Mouse (Mus musculus) small intestine, adult 2 months (tissue): ENCODE measurements around the gene Med13l. TPM values are rescaled to one million over a fixed set of nuclear protein-coding genes. Genes with fewer than 3 reads are reported as not detected.

ENCODE experiments used
- H3K27ac ChIP-seq: fragments of 200-500 bp; 2 replicates; pipeline ENCODE4 v1.5.1; 2012; ENCODE audit warnings: low read depth, low read length, control low read depth, inconsistent platforms; ENCODE audit not compliant: insufficient read depth
- H3K27me3 ChIP-seq: fragments of 200-500 bp; 2 replicates; pipeline ENCODE4 v1.6.1; 2012; ENCODE audit warnings: mild to moderate bottlenecking, moderate library complexity, low read length, inconsistent platforms; ENCODE audit not compliant: control insufficient read depth, insufficient read depth
- H3K36me3 ChIP-seq: fragments of 200-500 bp; 2 replicates; pipeline ENCODE4 v1.6.1; 2012; ENCODE audit warnings: mild to moderate bottlenecking, low read length, control low read depth, inconsistent platforms; ENCODE audit not compliant: control insufficient read depth, insufficient read depth
- H3K4me1 ChIP-seq: fragments of 200-500 bp; 2 replicates; pipeline ENCODE4 v1.6.1; 2012; ENCODE audit warnings: low read length, inconsistent platforms, mixed read lengths; ENCODE audit not compliant: control insufficient read depth, insufficient read depth, insufficient read length
- H3K4me3 ChIP-seq: fragments of 200-500 bp; 2 replicates; pipeline ENCODE4 v1.5.1; 2012; ENCODE audit warnings: low read depth, mild to moderate bottlenecking, control low read depth, inconsistent platforms, low read length, moderate library complexity
- CTCF ChIP-seq: fragments of 200-500 bp; IDR thresholded peaks from 2 replicates; pipeline ENCODE4 v1.5.1; 2012; ENCODE audit warnings: low read depth, mild to moderate bottlenecking, control low read depth, inconsistent platforms, low read length, moderate library complexity, mixed read lengths; ENCODE audit not compliant: insufficient replicate concordance, insufficient read length; ENCODE audit errors: extremely low read depth
- POLR2A ChIP-seq: fragments of 200-500 bp; IDR thresholded peaks from 2 replicates; pipeline ENCODE4 v1.6.1; 2012; ENCODE audit warnings: low read depth, mild to moderate bottlenecking, control low read depth, inconsistent platforms, low read length, moderate library complexity
- WGBS: fragments of 180-500 bp; shearing (Covaris S2); methylation state at CpG from one replicate; pipeline ENCODE4 v1.1.7; 2018; 5-methylcytosine and 5-hydroxymethylcytosine counted together
- polyA plus RNA-seq: library from polyadenylated mRNA; depleted of rRNA; stranded (reverse); fragments of >200 nt; gene quantifications from 2 replicates; pipeline ENCODE4 v1.2.3, GENCODE M21; 2012

Gene Med13l
- polyA plus RNA-seq, 1 experiment, result 13.6 TPM

DNA sequence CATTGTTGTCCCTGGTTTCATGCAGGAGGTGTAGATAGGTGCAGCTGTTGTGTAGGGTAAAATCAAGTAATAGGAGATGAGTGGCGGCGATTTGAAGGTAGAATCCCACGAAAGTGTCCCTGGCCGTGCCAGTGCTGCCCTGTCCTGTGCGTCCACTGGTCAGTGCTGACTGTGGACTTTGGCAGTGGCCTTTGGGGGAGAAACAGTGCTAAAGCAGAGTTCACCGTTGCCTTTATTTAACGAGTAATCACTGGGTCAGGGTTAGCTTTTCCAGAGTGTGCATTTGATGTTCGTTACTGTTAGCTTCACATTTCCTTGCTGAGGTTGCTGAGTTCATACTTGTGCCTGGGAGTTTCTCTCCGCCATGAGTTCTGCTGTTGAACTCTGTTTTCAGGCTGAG lies 133.5 kb downstream of the Med13l start:
- Histone ChIP-seq H3K36me3 (no peaks in the 10 kb centered on the region), H3K27me3 (no peaks in the 10 kb centered on the region), H3K27ac (peak overlapping the region; percentile 50), H3K4me3 (no peak overlapping the region), H3K4me1 (peaks cover 39% of the 10 kb centered on the region)
- TF ChIP-seq POLR2A (no peak), CTCF (no peak)
- 87% methylated on average over 9 of the region's 9 CpGs for WGBS

DNA sequence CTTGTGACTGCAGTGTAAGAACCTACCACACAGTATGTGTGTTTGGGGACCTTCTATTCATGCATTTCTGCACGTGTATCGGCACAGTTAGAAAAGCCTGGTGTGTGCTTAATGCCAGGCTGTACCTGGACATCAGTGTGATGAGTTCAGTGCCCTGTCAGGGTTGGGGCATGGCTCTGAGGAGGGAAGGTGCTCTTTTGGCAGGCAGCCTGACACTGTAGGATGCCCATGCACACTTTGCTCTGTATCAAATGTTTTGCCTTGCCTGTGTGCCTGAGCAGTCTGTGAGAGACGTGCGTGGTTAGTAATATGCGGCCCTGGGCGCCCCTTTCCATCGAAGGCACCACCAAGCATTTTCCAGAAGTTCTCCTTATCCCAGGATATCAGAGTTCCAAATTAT lies 136.6 kb downstream of the Med13l start:
- H3K36me3 ChIP-seq, result no peaks in the 10 kb centered on the region
- no peak overlapping the region for H3K27ac ChIP-seq
- no peaks in the 10 kb centered on the region for H3K27me3 ChIP-seq
- H3K4me3 ChIP-seq, result no peak overlapping the region
- peaks cover 17% of the 10 kb centered on the region for H3K4me1 ChIP-seq
- TF ChIP-seq POLR2A (no peak), CTCF (no peak)
- WGBS, result 88% methylated on average over 7 of the region's 7 CpGs

DNA sequence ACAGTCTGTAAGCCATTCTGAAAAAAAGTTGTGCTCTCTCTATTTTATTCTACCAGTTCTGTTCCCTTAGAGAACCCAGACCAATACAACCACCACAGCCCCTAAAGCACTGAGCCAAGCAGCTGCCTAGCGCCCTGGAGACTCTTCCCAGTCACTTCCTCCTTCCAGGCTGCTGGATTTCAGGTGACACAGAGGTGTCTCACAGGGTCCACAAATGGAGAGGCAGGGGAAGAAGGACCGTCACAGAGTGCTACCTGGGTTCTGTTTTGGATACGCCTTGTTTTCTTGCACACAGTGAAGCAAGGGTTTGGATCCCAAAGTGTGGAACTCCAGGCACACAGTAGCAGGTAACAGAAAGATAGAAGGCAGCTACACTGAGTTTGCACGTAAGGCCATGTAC lies 140.5 kb downstream of the Med13l start:
- WGBS, result 87% methylated on average over 4 of the region's 4 CpGs
- H3K36me3 ChIP-seq, result no peaks in the 10 kb centered on the region
- H3K27ac ChIP-seq, result no peak overlapping the region
- no peak for TF ChIP-seq POLR2A
- TF ChIP-seq CTCF, result no peak
- H3K4me3 ChIP-seq, result no peak overlapping the region
- H3K27me3 ChIP-seq, result no peaks in the 10 kb centered on the region
- peaks cover 8% of the 10 kb centered on the region; the same call in 1 of the 2 replicates for H3K4me1 ChIP-seq

DNA sequence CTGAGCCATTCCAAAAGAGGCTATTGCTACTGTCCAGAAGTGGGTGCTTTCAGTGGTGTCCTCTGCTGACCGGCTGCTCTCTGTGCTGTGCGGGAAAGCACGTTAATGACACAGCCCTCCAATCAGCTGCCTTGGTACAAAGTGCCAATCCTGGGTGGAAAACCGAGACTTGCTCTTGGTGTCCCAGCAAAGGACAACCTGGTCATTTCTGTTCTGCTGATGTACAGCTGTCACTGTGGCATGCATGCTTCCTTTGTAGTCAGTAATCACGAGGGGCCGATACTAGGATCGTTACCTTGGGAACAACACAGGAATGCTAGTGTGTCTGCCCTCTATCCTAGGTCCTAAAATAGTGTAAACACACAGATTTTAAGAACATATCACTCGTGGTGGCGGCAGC lies 142.2 kb downstream of the Med13l start:
- Histone ChIP-seq H3K4me1 (peaks cover 8% of the 10 kb centered on the region; the same call in 1 of the 2 replicates), H3K4me3 (no peak overlapping the region), H3K27me3 (no peaks in the 10 kb centered on the region), H3K27ac (no peak overlapping the region), H3K36me3 (no peaks in the 10 kb centered on the region)
- whole genome bisulfite sequencing, result 69% methylated on average over 9 of the region's 9 CpGs
- TF ChIP-seq POLR2A (no peak), CTCF (no peak)

DNA sequence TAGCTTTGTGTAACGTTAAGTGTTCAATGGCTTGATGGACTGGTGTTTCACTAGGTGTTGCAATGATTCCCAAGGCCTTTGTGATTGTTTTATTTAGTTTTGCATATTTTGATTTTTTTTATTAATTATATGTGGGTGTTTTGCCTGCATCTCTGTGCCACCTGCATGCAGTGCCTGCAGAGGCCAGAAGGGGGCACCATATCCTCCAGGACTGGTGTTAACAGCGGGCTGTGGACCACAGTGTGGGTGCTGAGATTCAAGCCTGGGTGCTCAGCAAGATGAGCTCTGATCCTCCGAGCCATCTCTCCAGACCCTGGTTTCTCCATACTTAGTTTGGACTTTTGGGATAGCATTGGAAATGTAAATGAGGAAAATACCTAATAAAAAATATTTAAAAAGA lies 143.7 kb downstream of the Med13l start:
- Histone ChIP-seq H3K27me3 (no peaks in the 10 kb centered on the region), H3K4me3 (no peak overlapping the region), H3K36me3 (no peaks in the 10 kb centered on the region), H3K27ac (no peak overlapping the region), H3K4me1 (peaks cover 15% of the 10 kb centered on the region; the same call in 1 of the 2 replicates)
- WGBS, result 90% methylated on average over 3 of the region's 3 CpGs
- TF ChIP-seq POLR2A (no peak), CTCF (peak; percentile 75; the same call in 1 of the 2 replicates)

DNA sequence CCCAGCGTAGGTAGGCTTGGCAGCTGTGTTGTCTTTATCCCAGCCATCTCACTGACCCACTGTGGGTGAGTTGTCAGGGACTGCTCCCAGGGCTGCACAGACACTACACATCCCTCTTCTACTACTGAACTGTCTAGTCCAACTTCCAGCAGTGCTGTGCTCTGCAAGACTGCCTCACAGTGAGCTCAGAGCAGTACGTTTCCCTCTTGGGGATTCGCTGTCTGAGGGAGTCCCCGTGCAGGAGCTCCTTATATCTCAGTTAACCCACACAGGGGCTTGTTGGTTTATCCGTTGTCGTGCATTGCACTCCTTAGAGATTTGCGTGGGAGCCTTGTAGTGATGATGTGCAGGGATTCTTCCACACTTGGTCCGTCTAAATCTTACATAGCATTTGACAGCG lies 144.5 kb downstream of the Med13l start:
- Histone ChIP-seq H3K36me3 (no peaks in the 10 kb centered on the region), H3K4me3 (no peak overlapping the region), H3K4me1 (peaks cover 19% of the 10 kb centered on the region), H3K27me3 (no peaks in the 10 kb centered on the region), H3K27ac (no peak overlapping the region)
- TF ChIP-seq CTCF (no peak), POLR2A (no peak)
- 83% methylated on average over 9 of the region's 9 CpGs for WGBS

DNA sequence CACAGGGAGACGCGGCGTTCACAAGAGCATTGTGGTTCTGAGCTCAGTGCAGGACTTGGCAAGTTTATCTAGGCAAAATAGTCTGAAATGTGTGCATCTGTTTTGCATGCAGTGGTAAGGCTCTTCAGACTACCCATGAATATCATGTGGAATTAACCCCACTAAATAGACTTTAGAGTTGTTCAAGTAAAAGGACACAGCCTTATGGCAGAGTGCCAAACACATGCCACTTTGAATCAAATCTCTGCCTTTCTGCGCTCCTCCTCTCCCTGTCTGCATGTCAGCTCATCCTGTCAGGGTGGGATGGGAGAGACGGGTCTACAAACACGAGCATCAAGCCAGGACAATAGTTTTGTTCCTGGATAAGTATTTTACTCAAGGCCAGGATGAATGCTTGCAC lies 145.5 kb downstream of the Med13l start:
- H3K4me1 ChIP-seq, result peaks cover 20% of the 10 kb centered on the region
- no peaks in the 10 kb centered on the region for H3K27me3 ChIP-seq
- TF ChIP-seq POLR2A (no peak), CTCF (no peak)
- no peaks in the 10 kb centered on the region for H3K36me3 ChIP-seq
- no peak overlapping the region for H3K27ac ChIP-seq
- WGBS, result 84% methylated on average over 6 of the region's 6 CpGs
- H3K4me3 ChIP-seq, result no peak overlapping the region
